Mouse (Mus musculus): ENCODE data around the gene Rrp9.

DNA sequence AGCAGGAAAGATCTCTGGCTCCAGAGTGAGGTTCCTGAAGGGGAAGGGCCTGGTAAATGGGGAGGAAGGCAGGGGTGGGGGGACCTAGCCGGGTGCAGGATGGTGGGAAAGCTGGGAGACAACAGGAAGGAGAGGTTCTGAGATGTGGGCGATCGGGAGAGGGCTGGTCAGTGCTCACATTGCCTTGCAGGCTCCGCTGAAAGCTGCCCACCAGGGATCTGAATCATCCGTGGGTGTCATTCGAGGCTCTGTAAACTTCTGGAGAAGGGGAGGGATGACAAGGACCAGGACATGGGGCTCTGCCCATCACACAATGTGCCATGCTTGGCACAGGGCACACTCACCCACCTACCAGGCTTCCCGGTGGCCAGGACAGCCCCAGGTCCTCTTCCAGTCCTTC is 42.4 kb upstream of the Rrp9 start:
- TF ChIP-seq CTCF (IDR thresholded peaks at IDR 0.05; ENCODE audit: control insufficient read depth, insufficient read depth, insufficient read length), result no peak
- TF ChIP-seq USF1 (IDR thresholded peaks at IDR 0.05; ENCODE audit: low read depth), result no peak
- no peak for TF ChIP-seq CEBPB (IDR thresholded peaks at IDR 0.05; ENCODE audit: low read depth)
- no peak for TF ChIP-seq MAX (IDR thresholded peaks at IDR 0.05)
- no peak for TF ChIP-seq MYOG (IDR thresholded peaks at IDR 0.05; ENCODE audit: control insufficient read depth, extremely low read depth, insufficient read length)

All from C2C12 (cell line).